Comparison of ENCODE assay signal across 25 mouse cellular contexts in the genomic region with DNA sequence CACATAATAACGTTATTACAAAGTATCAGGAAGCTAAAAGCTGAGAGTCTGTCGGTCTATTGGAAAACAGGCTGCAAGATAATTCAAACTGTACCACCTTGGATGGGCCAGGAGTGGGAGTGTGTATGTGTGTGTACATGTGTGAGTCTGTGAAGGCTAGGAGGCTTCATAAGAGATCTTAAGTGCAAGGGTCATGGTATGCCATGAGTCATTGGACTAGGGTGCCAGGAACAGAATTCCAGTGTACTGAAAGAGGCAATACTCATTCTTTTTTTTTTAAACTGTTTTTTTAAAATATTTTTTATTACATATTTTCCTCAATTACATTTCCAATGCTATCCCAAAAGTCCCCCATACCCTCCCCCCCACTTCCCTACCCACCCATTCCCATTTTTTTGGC.
"Had no signal": no experiment of that assay in that cellular context is flagged by ENCODE, and none has a peak within 500 bp of the region (broad histone marks: within the 10 kb centered on the region; RNA-seq: fewer than 3 reads in every experiment).

No protein-coding gene starts in this region.

- DNase-seq: gastrocnemius, postnatal 14 days; gastrocnemius, postnatal 36 days; heart, postnatal 14 days; heart, postnatal 36 days; kidney, adult 18-20 months; kidney, adult 8-10 months; kidney, postnatal 10 days; kidney, postnatal 25 days; kidney, postnatal 4 days; layer of hippocampus, postnatal 36 days; left cerebral cortex, postnatal 4 days had no signal

- H3K4me2 ChIP-seq: heart, embryonic 13.5 days; heart, embryonic 15.5 days; hindbrain, embryonic 12.5 days; hindbrain, embryonic 14.5 days; intestine, embryonic 15.5 days; limb, embryonic 13.5 days; limb, embryonic 15.5 days; liver, embryonic 12.5 days had no signal

- H3K9ac ChIP-seq: heart, embryonic 13.5 days; heart, embryonic 15.5 days; hindbrain, embryonic 12.5 days; hindbrain, embryonic 14.5 days; intestine, embryonic 15.5 days; limb, embryonic 13.5 days; limb, embryonic 15.5 days; liver, embryonic 12.5 days; liver, embryonic 14.5 days had no signal

- H3K4me3 ChIP-seq: heart, embryonic 10.5 days; heart, embryonic 13.5 days; heart, embryonic 15.5 days; hindbrain, embryonic 12.5 days; intestine, embryonic 15.5 days; layer of hippocampus, adult 2 months; limb, embryonic 13.5 days; limb, embryonic 15.5 days; liver, embryonic 12.5 days had no signal

- H3K4me1 ChIP-seq: heart, embryonic 10.5 days; heart, embryonic 13.5 days; heart, embryonic 15.5 days; hindbrain, embryonic 12.5 days; intestine, embryonic 15.5 days; limb, embryonic 13.5 days; limb, embryonic 15.5 days; liver, embryonic 12.5 days had no signal

- H3K9me3 ChIP-seq: heart, embryonic 10.5 days; heart, embryonic 13.5 days; heart, embryonic 15.5 days; hindbrain, embryonic 12.5 days; intestine, embryonic 15.5 days; limb, embryonic 13.5 days; limb, embryonic 15.5 days; liver, embryonic 12.5 days had no signal

- H3K27me3 ChIP-seq: heart, embryonic 13.5 days; heart, embryonic 15.5 days; hindbrain, embryonic 12.5 days; intestine, embryonic 15.5 days; limb, embryonic 13.5 days; limb, embryonic 15.5 days; liver, embryonic 12.5 days had no signal

- ATAC-seq: hindbrain, embryonic 16.5 days; inflammation-experienced regulatory T-cells, adult 6 months; intestine, embryonic 15.5 days; intestine, postnatal 0 days; liver, embryonic 12.5 days had no signal

- H3K27ac ChIP-seq: heart, embryonic 10.5 days; heart, embryonic 13.5 days; heart, embryonic 15.5 days; hindbrain, embryonic 12.5 days; hindbrain, embryonic 14.5 days; intestine, embryonic 15.5 days; layer of hippocampus, adult 2 months; limb, embryonic 13.5 days; limb, embryonic 15.5 days; liver, embryonic 12.5 days; liver, embryonic 14.5 days had no signal

- H3K36me3 ChIP-seq: heart, embryonic 10.5 days; heart, embryonic 13.5 days; heart, embryonic 15.5 days; hindbrain, embryonic 12.5 days; intestine, embryonic 15.5 days; limb, embryonic 13.5 days; limb, embryonic 15.5 days; liver, embryonic 12.5 days had no signal
